Mouse (Mus musculus) bone marrow macrophage, adult 2 months (primary cell): ENCODE results near the gene Crabp1.

Source experiments
- CTCF ChIP-seq: IDR thresholded peaks from 2 replicates; pipeline ENCODE4 v1.5.1; 2012; ENCODE audit warnings: low read depth, mild to moderate bottlenecking, low read length, moderate library complexity
- POLR2A ChIP-seq: IDR thresholded peaks from 2 replicates; pipeline ENCODE4 v1.6.1; 2012; ENCODE audit warnings: mild to moderate bottlenecking, low read depth, low read length, borderline replicate concordance

DNA sequence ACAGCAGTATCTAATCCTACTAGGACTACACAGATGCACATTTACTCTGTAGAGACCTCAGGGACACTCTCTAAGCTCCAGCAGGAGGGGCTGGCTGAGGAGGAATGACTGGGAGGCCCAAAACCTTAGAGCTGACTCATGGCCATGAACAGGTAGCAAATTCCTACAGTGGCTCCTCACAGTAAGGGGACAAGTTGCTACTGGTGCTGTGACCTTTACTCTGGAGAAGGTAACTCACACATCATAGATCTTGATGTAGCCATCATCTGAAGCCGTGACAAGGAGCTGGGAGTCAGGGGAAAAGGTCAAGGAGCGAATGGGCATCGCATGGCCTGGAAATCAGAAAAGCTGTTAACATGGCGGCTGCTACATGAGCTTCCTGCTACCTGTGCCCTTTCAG is 42.0 kb upstream of the Crabp1 start:
- TF ChIP-seq CTCF: no peak
- TF ChIP-seq POLR2A: no peak
